Mouse (Mus musculus) hindbrain, embryonic 16.5 days (tissue): ENCODE measurements at regions not wholly inside any gene's neighbourhood (a gene's known extent, or its start where the extent isn't known, plus 50 kb on each side); places are given as distances from the start of the nearest gene placed in this dataset.

Experiments used
- ATAC-seq: fragments of 200-750 bp; cut with Nextera tagmentation; 2 replicates; pipeline ENCODE4 v1.8.0; 2017; ENCODE audit warnings: moderate TSS enrichment, moderate library complexity
- H3K27ac ChIP-seq: fragments of 300-500 bp; sonication (generic); 2 replicates; pipeline ENCODE4 v1.5.1; 2014; ENCODE audit warnings: low read depth, mild to moderate bottlenecking, control low read depth, low read length, moderate library complexity
- H3K27me3 ChIP-seq: fragments of 300-500 bp; sonication (generic); replicated peaks from 2 replicates; pipeline ENCODE4 v1.6.1; 2014; ENCODE audit warnings: low read length; ENCODE audit not compliant: control insufficient read depth, insufficient read depth
- H3K36me3 ChIP-seq: fragments of 300-500 bp; sonication (generic); 2 replicates; pipeline ENCODE4 v1.6.1; 2014; ENCODE audit warnings: mild to moderate bottlenecking, low read length, moderate library complexity, mixed read lengths; ENCODE audit not compliant: control insufficient read depth, insufficient read depth
- H3K4me1 ChIP-seq: fragments of 300-500 bp; sonication (generic); 2 replicates; pipeline ENCODE4 v1.6.1; 2014; ENCODE audit warnings: low read depth, low read length; ENCODE audit not compliant: control insufficient read depth, insufficient read depth
- H3K4me2 ChIP-seq: fragments of 300-500 bp; sonication (generic); 2 replicates; pipeline ENCODE4 v1.6.1; 2014; ENCODE audit warnings: mild to moderate bottlenecking, low read length, control low read depth, moderate library complexity
- H3K4me3 ChIP-seq: fragments of 300-500 bp; sonication (generic); 2 replicates; pipeline ENCODE4 v1.5.1; 2014; ENCODE audit warnings: mild to moderate bottlenecking, low read length, control low read depth, moderate library complexity
- H3K9ac ChIP-seq: fragments of 300-500 bp; sonication (generic); 2 replicates; pipeline ENCODE4 v1.6.1; 2014; ENCODE audit warnings: low read depth, mild to moderate bottlenecking, control low read depth, low read length, moderate library complexity
- H3K9me3 ChIP-seq: fragments of 300-500 bp; sonication (generic); 2 replicates; pipeline ENCODE4 v1.6.1; 2014; ENCODE audit warnings: mild to moderate bottlenecking, low read length, moderate library complexity; ENCODE audit not compliant: control insufficient read depth
- WGBS: fragments of 180-500 bp; shearing (Covaris S2); extraction: QIAGEN DNeasy Blood & Tissue Kit; methylation state at CpG from one replicate; pipeline ENCODE4 v1.1.7; 2014; 5-methylcytosine and 5-hydroxymethylcytosine counted together

DNA sequence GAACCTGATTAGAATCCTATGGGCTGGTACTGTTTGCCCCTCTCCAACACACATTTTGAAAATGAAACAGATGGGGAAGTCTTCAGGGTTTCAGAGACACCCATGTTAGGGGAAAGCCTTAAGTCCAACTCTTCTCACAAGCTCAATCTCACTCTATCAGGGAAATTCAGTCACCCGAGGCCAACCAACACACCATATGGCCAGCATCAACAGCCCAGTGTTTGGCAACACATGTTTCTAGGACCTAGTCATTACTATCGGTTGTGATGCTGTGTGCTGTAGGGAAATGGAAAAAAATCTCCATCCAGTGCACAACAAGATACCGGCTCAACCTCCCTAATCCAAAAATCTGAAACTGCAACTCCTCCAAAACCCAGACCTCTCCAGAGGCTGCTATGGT lies 124.6 kb upstream of the Ly86 start:
- WGBS, result 79% methylated on average over 3 of the region's 3 CpGs
- Histone ChIP-seq H3K4me1 (no peaks in the 10 kb centered on the region), H3K4me2 (no peak overlapping the region), H3K27ac (no peak overlapping the region), H3K9me3 (no peaks in the 10 kb centered on the region), H3K36me3 (no peaks in the 10 kb centered on the region), H3K4me3 (no peak overlapping the region), H3K27me3 (no peaks in the 10 kb centered on the region), H3K9ac (no peak overlapping the region)
- ATAC-seq, result no peak

DNA sequence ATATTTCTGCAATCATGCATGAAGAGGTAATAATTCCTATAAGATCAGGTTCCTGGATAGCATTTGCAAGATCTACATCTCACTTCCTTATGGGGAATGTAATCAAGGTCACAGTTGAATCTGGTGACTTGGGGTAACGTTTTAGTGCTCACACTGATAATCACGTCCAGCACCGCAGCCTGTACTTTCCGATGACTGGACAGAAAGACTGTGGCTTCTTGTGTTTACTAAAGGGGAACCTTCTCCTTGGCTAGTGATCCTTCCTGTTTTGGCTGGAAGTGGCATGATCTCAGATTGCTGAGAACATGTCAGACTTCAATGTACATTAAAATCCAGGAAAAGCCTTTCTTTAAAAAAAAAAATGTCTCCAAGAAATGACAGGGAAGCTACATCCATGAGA lies 126.4 kb upstream of the Ly86 start:
- Histone ChIP-seq H3K4me3 (no peak overlapping the region), H3K9me3 (no peaks in the 10 kb centered on the region), H3K4me1 (no peaks in the 10 kb centered on the region), H3K27ac (no peak overlapping the region), H3K36me3 (no peaks in the 10 kb centered on the region), H3K27me3 (no peaks in the 10 kb centered on the region), H3K4me2 (no peak overlapping the region), H3K9ac (no peak overlapping the region)
- ATAC-seq, result no peak
- WGBS, result 92% methylated on average over 4 of the region's 4 CpGs

DNA sequence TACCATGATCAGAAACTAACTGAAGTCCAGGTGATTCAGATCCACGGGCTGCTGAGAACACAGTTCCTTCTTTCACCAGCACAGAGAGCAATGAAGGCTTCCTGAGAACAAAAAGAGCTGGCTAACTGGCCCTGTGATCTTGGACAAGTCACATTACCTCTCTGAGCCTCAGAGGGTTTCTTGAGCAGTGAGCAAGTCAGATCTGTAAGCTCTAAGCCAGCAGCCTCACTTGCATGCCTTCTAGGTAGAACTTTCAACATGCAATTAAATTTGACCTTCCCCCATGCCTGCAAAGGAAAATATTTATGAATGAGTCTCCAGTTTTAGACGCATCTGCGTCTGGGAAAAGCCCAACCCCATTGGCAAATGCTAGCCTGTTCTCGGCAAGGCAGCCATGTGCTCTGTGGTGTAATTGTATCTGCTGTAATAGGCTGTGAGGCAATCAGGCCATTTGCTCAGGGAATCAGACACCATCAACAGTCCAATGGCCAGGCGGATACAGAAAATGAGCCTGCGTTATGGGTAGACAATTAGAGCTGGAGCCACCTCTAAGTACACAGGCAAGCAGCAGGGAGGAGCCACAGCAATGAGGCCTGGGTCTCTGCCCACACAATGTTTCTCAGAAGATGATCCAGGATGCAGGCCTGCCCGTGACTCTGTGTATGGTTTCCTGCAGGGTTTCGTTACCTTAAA lies 130.3 kb upstream of the Ly86 start:
- Histone ChIP-seq H3K4me2 (no peak overlapping the region), H3K27ac (no peak overlapping the region), H3K9me3 (no peaks in the 10 kb centered on the region), H3K4me1 (no peaks in the 10 kb centered on the region), H3K9ac (no peak overlapping the region), H3K4me3 (no peak overlapping the region), H3K27me3 (no peaks in the 10 kb centered on the region), H3K36me3 (no peaks in the 10 kb centered on the region)
- WGBS, result 61% methylated on average over 8 of the region's 8 CpGs
- peak; percentile 79 for ATAC-seq

DNA sequence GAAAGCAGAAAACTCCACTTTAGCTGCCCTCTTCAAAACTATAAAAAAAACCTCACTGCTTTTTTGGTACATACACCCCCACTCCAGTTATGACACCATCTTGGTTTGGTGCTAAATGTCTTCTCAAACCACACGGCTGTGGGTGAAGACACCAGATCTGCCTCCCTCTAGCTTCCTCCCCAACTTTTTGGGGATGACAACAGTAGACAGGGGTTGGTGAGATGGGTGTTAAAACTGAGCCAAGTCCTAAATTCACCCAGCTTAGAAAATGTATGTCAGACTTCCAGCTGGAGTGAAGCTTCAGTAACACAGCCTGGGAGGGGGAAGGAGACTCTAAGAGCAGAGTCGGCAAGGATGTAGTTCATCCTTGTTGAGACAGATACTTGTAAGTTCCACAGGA lies 147.1 kb upstream of the F13a1 start:
- Histone ChIP-seq H3K9ac (no peak overlapping the region), H3K4me3 (no peak overlapping the region), H3K27me3 (no peaks in the 10 kb centered on the region), H3K36me3 (no peaks in the 10 kb centered on the region), H3K9me3 (no peaks in the 10 kb centered on the region), H3K4me2 (no peak overlapping the region), H3K27ac (no peak overlapping the region), H3K4me1 (no peaks in the 10 kb centered on the region)
- WGBS, result 83% methylated on average over 2 of the region's 2 CpGs
- no peak for ATAC-seq

DNA sequence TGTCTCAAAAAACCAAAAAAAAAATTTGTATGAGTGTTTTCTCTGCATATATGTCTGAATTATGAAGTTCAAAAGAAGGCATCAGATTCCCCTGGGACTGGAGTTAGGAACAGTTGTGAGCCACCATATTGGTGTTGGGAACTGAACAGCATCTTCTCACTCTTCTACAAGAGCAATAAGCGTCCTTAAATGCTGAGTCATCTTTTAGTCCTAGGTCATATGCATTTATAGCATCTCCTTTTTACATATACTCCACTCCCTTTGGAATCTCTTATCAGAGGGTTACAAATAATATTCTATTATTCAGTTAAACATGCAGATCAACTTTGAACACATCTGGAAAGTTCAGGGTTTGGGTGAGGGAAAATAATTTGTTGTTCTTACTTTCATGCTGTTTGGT lies 145.8 kb upstream of the F13a1 start:
- Histone ChIP-seq H3K27ac (no peak overlapping the region), H3K9me3 (no peaks in the 10 kb centered on the region), H3K4me2 (no peak overlapping the region), H3K36me3 (no peaks in the 10 kb centered on the region), H3K9ac (no peak overlapping the region), H3K4me3 (no peak overlapping the region), H3K4me1 (no peaks in the 10 kb centered on the region), H3K27me3 (no peaks in the 10 kb centered on the region)
- no peak for ATAC-seq
- WGBS, result 86% methylated on average over 1 of the region's 1 CpGs

DNA sequence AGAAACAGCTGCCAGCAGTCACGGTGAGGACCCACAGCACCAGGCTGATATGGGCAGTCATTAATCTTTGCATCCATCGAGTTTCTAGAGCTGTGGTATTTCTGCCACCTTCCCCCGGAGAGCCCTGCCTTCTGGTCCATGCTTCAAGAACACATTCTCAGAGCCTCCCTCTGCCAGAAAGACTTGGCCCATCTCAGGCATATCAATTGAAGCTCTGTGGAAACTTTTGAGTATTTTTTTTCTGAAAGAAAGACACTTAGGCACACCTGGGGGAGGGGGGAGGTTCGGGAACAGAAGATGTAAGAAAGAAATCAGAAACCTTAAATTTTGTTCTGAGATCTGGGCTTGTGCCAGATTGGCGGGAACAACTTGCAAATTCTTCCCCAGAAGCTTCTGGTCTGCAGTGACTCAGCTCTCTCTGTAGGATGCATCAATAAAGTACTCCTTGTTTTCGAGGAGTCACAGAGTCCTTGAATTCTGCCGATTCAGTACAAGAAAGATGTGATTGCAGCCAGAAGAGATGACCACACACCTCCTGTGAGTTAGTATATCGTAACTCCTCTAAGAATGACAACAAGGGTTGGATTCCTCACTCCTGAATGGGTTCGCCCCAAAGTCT lies 131.2 kb upstream of the F13a1 start:
- Histone ChIP-seq H3K9me3 (peaks cover 5% of the 10 kb centered on the region), H3K4me1 (no peaks in the 10 kb centered on the region), H3K4me3 (no peak overlapping the region), H3K27me3 (no peaks in the 10 kb centered on the region), H3K36me3 (no peaks in the 10 kb centered on the region), H3K9ac (no peak overlapping the region), H3K27ac (no peak overlapping the region), H3K4me2 (no peak overlapping the region)
- 72% methylated on average over 9 of the region's 9 CpGs for WGBS
- ATAC-seq, result no peak

DNA sequence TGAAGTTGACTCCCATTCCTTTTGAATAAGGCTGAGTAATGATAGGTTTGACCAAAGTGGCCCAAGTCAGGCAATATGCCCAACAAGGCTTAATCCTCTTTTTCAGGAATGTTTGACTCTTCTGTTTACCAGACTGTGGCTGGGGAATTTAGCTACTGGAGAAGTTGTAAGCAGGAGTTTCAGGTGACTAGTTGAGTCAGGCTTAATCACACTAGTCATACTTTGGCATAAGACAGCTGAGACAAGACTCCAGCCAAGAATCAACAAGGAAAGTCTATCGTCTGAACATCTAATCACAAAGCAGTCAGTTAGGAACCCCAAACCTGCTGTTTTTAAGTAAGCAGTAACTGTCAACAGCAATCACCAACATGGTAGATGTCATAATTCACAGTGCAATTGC lies 126.5 kb upstream of the F13a1 start:
- H3K4me3 ChIP-seq, result no peak overlapping the region
- H3K27ac ChIP-seq, result no peak overlapping the region
- no peaks in the 10 kb centered on the region for H3K27me3 ChIP-seq
- H3K4me1 ChIP-seq, result no peaks in the 10 kb centered on the region
- H3K4me2 ChIP-seq, result no peak overlapping the region
- 76% methylated on average over 1 of the region's 1 CpGs for WGBS
- peaks cover 5% of the 10 kb centered on the region for H3K9me3 ChIP-seq
- no peak overlapping the region for H3K9ac ChIP-seq
- no peaks in the 10 kb centered on the region for H3K36me3 ChIP-seq
- no peak for ATAC-seq

DNA sequence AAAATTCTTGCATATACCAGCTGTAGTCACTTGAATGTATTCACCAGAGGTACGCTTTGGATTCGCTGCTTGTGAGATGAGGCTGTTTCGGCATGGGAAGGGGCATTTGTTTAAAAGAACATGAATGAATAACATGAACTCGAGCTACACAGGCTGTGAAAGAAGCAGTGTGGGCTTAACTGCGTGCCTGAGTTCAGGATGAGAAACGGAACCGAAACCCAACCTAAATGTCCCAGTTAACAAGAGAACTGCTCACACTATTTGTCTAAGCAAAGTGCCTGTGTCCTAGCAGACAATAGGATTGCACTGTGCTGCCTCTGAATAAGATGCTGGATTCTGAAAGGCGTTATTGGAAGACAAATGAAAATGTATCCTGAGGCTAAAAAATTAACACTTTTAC lies 126.0 kb upstream of the F13a1 start:
- no peak overlapping the region for H3K9ac ChIP-seq
- 81% methylated on average over 8 of the region's 8 CpGs for WGBS
- no peak overlapping the region for H3K27ac ChIP-seq
- no peaks in the 10 kb centered on the region for H3K27me3 ChIP-seq
- H3K4me3 ChIP-seq, result no peak overlapping the region
- H3K36me3 ChIP-seq, result no peaks in the 10 kb centered on the region
- H3K9me3 ChIP-seq, result peaks cover 5% of the 10 kb centered on the region
- no peak overlapping the region for H3K4me2 ChIP-seq
- ATAC-seq, result no peak
- no peaks in the 10 kb centered on the region for H3K4me1 ChIP-seq

DNA sequence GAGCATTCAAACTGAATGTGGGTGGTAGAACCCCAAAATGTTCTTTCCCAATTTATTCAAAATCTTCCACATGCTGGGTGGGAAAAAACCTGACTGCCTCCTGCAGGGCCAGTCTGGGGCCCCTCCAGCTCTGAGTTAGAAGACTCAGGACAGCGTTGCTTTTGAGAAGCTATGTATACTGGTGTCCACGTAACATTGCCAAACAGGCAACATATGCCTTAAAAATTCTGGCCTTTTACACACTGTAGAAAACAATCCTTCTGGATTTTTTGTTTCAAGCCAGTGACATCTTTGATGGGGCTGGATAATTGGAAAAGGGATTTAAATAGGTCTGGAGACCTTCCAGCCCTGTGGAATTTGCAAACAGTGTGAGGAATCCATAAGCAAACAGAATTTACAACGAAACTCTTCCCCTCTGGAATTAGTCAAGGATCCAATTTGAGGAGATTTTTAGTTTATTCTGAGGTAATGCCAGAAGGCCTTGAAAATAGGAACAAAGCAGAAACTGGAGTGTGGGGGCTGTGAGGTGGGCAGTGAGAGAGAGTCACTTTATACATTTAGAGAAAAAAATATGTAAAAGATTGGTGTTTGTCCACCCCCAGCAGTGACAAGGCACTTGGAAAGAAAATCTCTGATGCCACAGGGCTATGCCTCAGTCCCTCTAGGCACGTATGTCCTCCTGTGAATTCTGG lies 108.9 kb upstream of the F13a1 start:
- Histone ChIP-seq H3K27me3 (no peaks in the 10 kb centered on the region), H3K4me2 (no peak overlapping the region), H3K36me3 (no peaks in the 10 kb centered on the region), H3K4me1 (no peaks in the 10 kb centered on the region), H3K9me3 (no peaks in the 10 kb centered on the region), H3K27ac (no peak overlapping the region), H3K9ac (no peak overlapping the region), H3K4me3 (no peak overlapping the region)
- 73% methylated on average over 4 of the region's 4 CpGs for WGBS
- no peak for ATAC-seq
